Mouse (Mus musculus): ENCODE measurements at regions not wholly inside any gene's neighbourhood (a gene's known extent, or its start where the extent isn't known, plus 50 kb on each side); places are given as distances from the start of the nearest gene placed in this dataset.
"Not testable (repeated sequence)": the region's sequence is repeated elsewhere in the genome, so short reads cannot be mapped to it uniquely, and the experiment has no call there.

DNA sequence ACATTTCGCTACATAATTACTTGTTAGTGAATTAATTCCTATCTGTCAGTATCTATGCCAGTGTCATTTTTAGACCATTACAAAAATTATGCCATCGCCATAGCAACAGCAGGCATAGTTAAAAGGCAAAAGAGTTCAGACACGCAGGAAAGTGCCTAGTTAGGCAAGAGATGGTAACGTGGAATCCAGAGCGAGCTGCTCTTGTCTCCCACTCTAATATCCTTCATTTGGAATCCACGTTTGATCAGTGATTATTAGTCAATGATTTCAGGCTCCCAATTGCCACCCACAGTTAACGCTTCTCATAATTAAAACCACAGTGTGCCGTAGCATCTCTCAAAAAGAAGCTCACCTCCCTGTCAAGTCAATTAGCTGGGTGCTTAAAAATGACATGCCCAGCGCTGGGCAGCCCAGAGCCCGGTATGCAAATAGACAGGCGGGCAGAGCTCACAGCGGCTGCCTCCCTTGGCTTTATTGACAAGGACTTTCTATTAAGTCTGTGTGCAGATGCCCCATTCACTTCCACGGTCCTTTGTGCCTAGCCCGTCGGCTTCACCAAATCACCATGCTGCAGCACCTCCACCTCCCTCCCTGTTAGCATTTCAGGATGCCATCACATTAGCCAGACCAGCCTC, 325.4 kb upstream of the Irx2 start:
- H3K4me3 ChIP-seq (ENCODE audit: insufficient read depth, low read depth, low read length), result no peak overlapping the region
- no peaks in the 10 kb centered on the region for H3K36me3 ChIP-seq (ENCODE audit: control insufficient read depth, insufficient read depth, low read length)
- no peak for TF ChIP-seq POLR2A (IDR thresholded peaks at IDR 0.05; ENCODE audit: low read depth, low read length)
- no peak for TF ChIP-seq CTCF (conservative IDR thresholded peaks at IDR 0.05; ENCODE audit: insufficient read depth, insufficient read length, low read depth, low read length)
- no peak overlapping the region for H3K27ac ChIP-seq (ENCODE audit: insufficient read depth, low read depth, low read length)
- no peaks in the 10 kb centered on the region for H3K4me1 ChIP-seq (ENCODE audit: control insufficient read depth, insufficient read depth, low read length)
- DNase-seq, result no peak
- no peaks in the 10 kb centered on the region for H3K27me3 ChIP-seq (replicated peaks; ENCODE audit: control insufficient read depth, insufficient read depth, low read length)
- 77% methylated on average over 15 of the region's 15 CpGs for WGBS

DNA sequence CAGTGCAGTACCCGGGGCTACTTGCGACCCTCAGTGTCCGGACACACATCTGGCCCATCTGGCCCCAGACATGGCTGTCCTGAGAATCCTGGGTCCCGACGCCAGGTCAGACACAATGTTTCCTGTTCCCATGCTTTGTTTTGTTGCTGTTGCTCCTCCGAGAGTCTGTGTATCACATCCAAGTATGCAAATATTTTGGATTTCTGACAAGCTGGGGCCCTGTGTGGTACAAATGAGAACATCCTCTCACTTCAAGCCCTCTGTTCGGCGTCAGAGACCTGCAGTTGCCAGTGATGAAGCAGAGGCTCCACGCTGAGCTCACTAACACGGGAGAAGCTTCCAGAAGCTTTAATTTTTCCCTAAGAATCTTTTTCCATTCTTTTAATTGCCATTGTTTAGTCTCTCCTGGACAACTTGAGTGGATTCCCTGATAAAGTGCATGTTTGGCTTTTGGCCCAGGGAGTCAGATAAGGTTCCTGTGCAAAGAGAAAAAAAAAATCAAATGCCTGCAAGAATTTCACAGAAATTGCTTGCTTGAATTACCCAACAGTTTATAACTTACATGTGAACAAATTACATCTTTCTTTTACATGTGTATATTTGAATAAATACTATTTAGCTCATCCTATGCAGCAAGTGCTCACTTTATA, 304.5 kb upstream of the Irx2 start:
- TF ChIP-seq POLR2A (IDR thresholded peaks at IDR 0.05; ENCODE audit: low read depth, low read length) (no peak), CTCF (conservative IDR thresholded peaks at IDR 0.05; ENCODE audit: insufficient read depth, insufficient read length, low read depth, low read length) (no peak)
- WGBS, result 63% methylated on average over 10 of the region's 10 CpGs
- Histone ChIP-seq H3K4me3 (ENCODE audit: insufficient read depth, low read depth, low read length) (no peak overlapping the region), H3K27me3 (replicated peaks; ENCODE audit: control insufficient read depth, insufficient read depth, low read length) (no peaks in the 10 kb centered on the region; the same call in 1 of the 2 replicates), H3K36me3 (ENCODE audit: control insufficient read depth, insufficient read depth, low read length) (no peaks in the 10 kb centered on the region), H3K27ac (ENCODE audit: insufficient read depth, low read depth, low read length) (no peak overlapping the region), H3K4me1 (ENCODE audit: control insufficient read depth, insufficient read depth, low read length) (no peaks in the 10 kb centered on the region)
- DNase-seq, result no peak

GRCm38 (mm10) chr13:72326201-72326600, 302.4 kb upstream of the Irx2 start:
- DNase-seq; H3K36me3 ChIP-seq (ENCODE audit: control insufficient read depth, insufficient read depth, low read length): not testable (repeated sequence)
- WGBS, result 86% methylated on average over 1 of the region's 1 CpGs

DNA sequence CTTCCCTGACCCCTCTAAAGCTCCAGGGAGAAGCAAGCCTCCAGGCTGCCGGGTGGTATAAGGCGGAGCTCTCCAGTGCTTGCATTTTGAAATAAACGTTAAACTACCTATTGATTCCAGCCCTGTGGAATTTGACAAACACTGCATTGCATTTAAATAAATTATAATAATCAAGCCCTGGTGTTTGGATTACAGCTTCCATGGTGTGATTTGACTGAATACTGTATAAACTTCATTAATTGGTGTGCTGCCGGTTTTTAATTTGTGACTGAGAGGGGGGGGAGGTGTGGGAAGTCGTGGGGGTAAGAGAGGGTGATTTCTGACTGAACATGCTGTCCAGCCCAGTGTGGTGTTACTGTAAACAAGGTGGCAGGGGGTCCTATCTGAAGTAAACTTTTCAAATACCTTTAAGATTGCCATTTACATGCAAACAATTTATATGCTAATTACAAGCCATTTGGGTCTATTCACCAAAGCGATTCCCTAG, 282.9 kb upstream of the Irx2 start:
- H3K4me1 ChIP-seq (ENCODE audit: control insufficient read depth, insufficient read depth, low read length), result no peaks in the 10 kb centered on the region
- TF ChIP-seq POLR2A (IDR thresholded peaks at IDR 0.05; ENCODE audit: low read depth, low read length), result no peak
- no peak for TF ChIP-seq CTCF (conservative IDR thresholded peaks at IDR 0.05; ENCODE audit: insufficient read depth, insufficient read length, low read depth, low read length)
- WGBS, result 10% methylated on average over 6 of the region's 6 CpGs
- H3K36me3 ChIP-seq (ENCODE audit: control insufficient read depth, insufficient read depth, low read length), result no peaks in the 10 kb centered on the region
- H3K27ac ChIP-seq (ENCODE audit: insufficient read depth, low read depth, low read length), result no peak overlapping the region
- no peak for DNase-seq
- no peaks in the 10 kb centered on the region for H3K27me3 ChIP-seq (replicated peaks; ENCODE audit: control insufficient read depth, insufficient read depth, low read length)
- H3K4me3 ChIP-seq (ENCODE audit: insufficient read depth, low read depth, low read length), result no peak overlapping the region

More at GRCm38 (mm10) chr13:72326201-72326600, 302.4 kb upstream of the Irx2 start:
- H3K4me1 ChIP-seq (ENCODE audit: control insufficient read depth, insufficient read depth, low read length); H3K27me3 ChIP-seq (replicated peaks; ENCODE audit: control insufficient read depth, insufficient read depth, low read length); H3K4me3 ChIP-seq (ENCODE audit: insufficient read depth, low read depth, low read length); H3K27ac ChIP-seq (ENCODE audit: insufficient read depth, low read depth, low read length): not testable (repeated sequence)

DNA sequence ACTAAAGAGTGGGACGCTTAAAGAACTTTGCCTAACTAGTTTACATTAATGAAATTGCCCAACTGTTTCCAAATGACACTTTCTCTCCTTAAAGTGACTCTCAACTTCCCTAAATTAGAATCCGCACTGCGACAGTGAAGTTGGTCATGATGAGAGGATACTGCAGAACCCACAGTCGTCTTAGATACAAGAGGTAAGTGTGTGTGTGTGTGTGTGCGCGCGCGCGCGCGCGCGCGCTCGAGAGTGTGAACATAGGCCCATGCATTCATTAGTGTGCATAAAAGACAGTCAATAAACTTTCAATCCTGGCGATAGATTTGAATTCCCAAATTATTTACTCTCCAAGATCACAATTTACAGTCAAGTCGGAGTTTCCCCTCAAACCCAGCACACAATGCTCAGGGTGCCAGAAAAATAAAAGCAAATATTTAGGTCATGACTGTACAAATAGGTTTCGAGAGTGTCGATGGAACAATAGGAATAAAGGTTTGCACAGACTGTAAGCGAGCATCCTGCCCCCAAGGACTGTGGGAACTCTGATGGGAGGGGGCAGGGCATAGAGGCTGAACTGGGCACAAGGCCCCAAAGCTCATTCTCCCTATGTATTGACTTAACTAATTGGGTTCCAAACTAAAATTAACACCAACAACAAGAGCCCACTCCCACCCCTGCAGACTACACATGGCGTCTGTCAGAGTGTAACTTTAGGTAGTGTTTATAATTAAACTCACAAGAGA, 282.2 kb upstream of the Irx2 start:
- 34% methylated on average over 21 of the region's 21 CpGs for WGBS

DNA sequence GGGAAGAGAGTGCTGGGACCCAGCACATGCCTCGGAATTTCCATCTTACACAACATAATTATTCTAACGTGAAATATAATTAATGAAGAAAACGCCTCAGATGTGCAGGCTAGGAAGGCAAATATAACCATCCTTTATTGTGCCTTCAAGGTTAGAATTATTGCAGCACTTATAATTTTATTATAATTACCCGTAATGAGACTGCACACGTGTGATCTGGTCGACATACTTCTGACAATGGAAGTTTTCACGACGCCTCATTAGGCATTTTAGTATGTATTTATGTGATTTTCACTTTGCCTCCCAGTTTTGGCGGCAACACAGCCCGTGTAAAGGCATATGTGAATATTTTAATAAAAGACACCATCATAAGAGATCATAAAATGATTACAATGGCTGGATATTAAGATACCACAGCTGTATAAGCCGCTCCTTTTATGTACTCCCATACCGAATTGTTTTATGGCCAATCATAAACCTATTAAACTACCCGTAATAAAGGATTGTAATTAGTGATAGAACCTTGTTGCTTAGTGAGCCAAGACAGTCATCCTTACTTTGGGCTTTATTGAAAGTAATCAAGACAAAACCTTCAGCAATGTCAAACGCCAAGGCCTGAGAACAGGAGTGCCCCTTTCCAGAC, 281.6 kb upstream of the Irx2 start:
- no peak overlapping the region for H3K4me3 ChIP-seq (ENCODE audit: insufficient read depth, low read depth, low read length)
- no peak overlapping the region for H3K27ac ChIP-seq (ENCODE audit: insufficient read depth, low read depth, low read length)
- no peaks in the 10 kb centered on the region for H3K36me3 ChIP-seq (ENCODE audit: control insufficient read depth, insufficient read depth, low read length)
- H3K4me1 ChIP-seq (ENCODE audit: control insufficient read depth, insufficient read depth, low read length), result peaks cover 2% of the 10 kb centered on the region; the same call in 1 of the 2 replicates
- TF ChIP-seq CTCF (conservative IDR thresholded peaks at IDR 0.05; ENCODE audit: insufficient read depth, insufficient read length, low read depth, low read length) (no peak), POLR2A (IDR thresholded peaks at IDR 0.05; ENCODE audit: low read depth, low read length) (no peak)
- 68% methylated on average over 14 of the region's 14 CpGs for WGBS
- H3K27me3 ChIP-seq (replicated peaks; ENCODE audit: control insufficient read depth, insufficient read depth, low read length), result no peaks in the 10 kb centered on the region
- no peak for DNase-seq

More for the DNA sequence above, 282.2 kb upstream of the Irx2 start:
- H3K27ac ChIP-seq (ENCODE audit: insufficient read depth, low read depth, low read length), result no peak overlapping the region
- H3K4me1 ChIP-seq (ENCODE audit: control insufficient read depth, insufficient read depth, low read length), result no peaks in the 10 kb centered on the region
- no peak overlapping the region for H3K4me3 ChIP-seq (ENCODE audit: insufficient read depth, low read depth, low read length)
- no peaks in the 10 kb centered on the region for H3K27me3 ChIP-seq (replicated peaks; ENCODE audit: control insufficient read depth, insufficient read depth, low read length)
- no peaks in the 10 kb centered on the region for H3K36me3 ChIP-seq (ENCODE audit: control insufficient read depth, insufficient read depth, low read length)
- no peak for DNase-seq
- no peak for TF ChIP-seq POLR2A (IDR thresholded peaks at IDR 0.05; ENCODE audit: low read depth, low read length)
- no peak for TF ChIP-seq CTCF (conservative IDR thresholded peaks at IDR 0.05; ENCODE audit: insufficient read depth, insufficient read length, low read depth, low read length)
